Mouse (Mus musculus) right cerebral cortex, postnatal 25 days (tissue): ENCODE data around the gene Glrp1.
A peak's percentile ranks its signal among the peaks of the same experiment; 100 is the strongest.

ENCODE experiments used
- DNase-seq: peaks from one replicate; pipeline ENCODE4 v3.0.0; 2022

The Glrp1 gene

GRCm38 (mm10) chr1:88509789-88510188 is at the start of gene Glrp1:
TSS of gene Glrp1 (minus strand) at chr1:88510066.
- DNase-seq: no peak

- DNase-seq: no peak
These were observed 49.4 kb upstream of the Glrp1 start for GRCm38 (mm10) chr1:88559258-88559657.

GRCm38 (mm10) chr1:88558793-88559192 is 48.9 kb upstream of the Glrp1 start:
- DNase-seq: no peak

GRCm38 (mm10) chr1:88556401-88556800 is 46.5 kb upstream of the Glrp1 start:
- DNase-seq: no peak

- peak; percentile 8 for DNase-seq
These were observed 43.8 kb upstream of the Glrp1 start for GRCm38 (mm10) chr1:88553500-88554187.

- no peak for DNase-seq
These were observed 39.4 kb upstream of the Glrp1 start for GRCm38 (mm10) chr1:88549263-88549662.

GRCm38 (mm10) chr1:88547172-88547571 is 37.3 kb upstream of the Glrp1 start:
- peak; percentile 17 for DNase-seq

GRCm38 (mm10) chr1:88543608-88544007 is 33.7 kb upstream of the Glrp1 start:
- DNase-seq: no peak

- peak; percentile 32 for DNase-seq
These were observed 30.0 kb upstream of the Glrp1 start for GRCm38 (mm10) chr1:88539823-88540222.

- DNase-seq: no peak
These were observed 29.4 kb upstream of the Glrp1 start for GRCm38 (mm10) chr1:88539256-88539655.

GRCm38 (mm10) chr1:88536308-88536707 is 26.4 kb upstream of the Glrp1 start:
- DNase-seq: no peak

- no peak for DNase-seq
These were observed 24.2 kb upstream of the Glrp1 start for GRCm38 (mm10) chr1:88534091-88534490.

GRCm38 (mm10) chr1:88526161-88526560 is 16.3 kb upstream of the Glrp1 start:
- no peak for DNase-seq

- DNase-seq: no peak
These were observed 15.8 kb upstream of the Glrp1 start for GRCm38 (mm10) chr1:88525622-88526021.

GRCm38 (mm10) chr1:88521170-88521747 is 11.4 kb upstream of the Glrp1 start:
- DNase-seq: no peak

GRCm38 (mm10) chr1:88513613-88514012 is 3.7 kb upstream of the Glrp1 start:
- DNase-seq: no peak

GRCm38 (mm10) chr1:88507886-88508285 is 2.0 kb downstream of the Glrp1 start:
- DNase-seq: no peak

- no peak for DNase-seq
These were observed 2.7 kb downstream of the Glrp1 start for GRCm38 (mm10) chr1:88507214-88507613.

GRCm38 (mm10) chr1:88506412-88506811 is 3.5 kb downstream of the Glrp1 start:
- no peak for DNase-seq

- no peak for DNase-seq
These were observed 4.2 kb downstream of the Glrp1 start for GRCm38 (mm10) chr1:88505697-88506096.

- DNase-seq: no peak
These were observed 5.3 kb downstream of the Glrp1 start for GRCm38 (mm10) chr1:88504531-88504945.

- no peak for DNase-seq
These were observed 7.0 kb downstream of the Glrp1 start for GRCm38 (mm10) chr1:88502822-88503221.

GRCm38 (mm10) chr1:88499230-88499737 is 10.6 kb downstream of the Glrp1 start:
- no peak for DNase-seq

- DNase-seq: no peak
These were observed 12.5 kb downstream of the Glrp1 start for GRCm38 (mm10) chr1:88497407-88497806.

- no peak for DNase-seq
These were observed 17.5 kb downstream of the Glrp1 start for GRCm38 (mm10) chr1:88492415-88492814.
